Mouse (Mus musculus) ES-Bruce4 (cell line): Measurements from ENCODE around the gene Usp48. TPM values are rescaled to one million over a fixed set of nuclear protein-coding genes. Genes with fewer than 3 reads are reported as not detected.

ENCODE experiments used
- H3K27ac ChIP-seq: 2 replicates; pipeline ENCODE4 v1.5.1; 2012; ENCODE audit warnings: low read length, inconsistent platforms; ENCODE audit not compliant: insufficient read depth
- H3K27me3 ChIP-seq: 2 replicates; pipeline ENCODE4 v1.6.1; 2012; ENCODE audit warnings: mild to moderate bottlenecking, low read length, inconsistent platforms; ENCODE audit not compliant: control insufficient read depth, poor library complexity, insufficient read depth, severe bottlenecking
- H3K36me3 ChIP-seq: 2 replicates; pipeline ENCODE4 v1.6.1; 2012; ENCODE audit warnings: inconsistent platforms, mild to moderate bottlenecking, low read length, moderate library complexity; ENCODE audit not compliant: control insufficient read depth, poor library complexity, insufficient read depth, severe bottlenecking
- H3K4me1 ChIP-seq: one replicate; pipeline ENCODE4 v1.8.1; 2011; ENCODE audit warnings: low read length; ENCODE audit not compliant: control insufficient read depth, insufficient read depth
- H3K4me3 ChIP-seq: 2 replicates; pipeline ENCODE4 v1.5.1; 2011; ENCODE audit warnings: low read depth, mild to moderate bottlenecking, low read length
- H3K9ac ChIP-seq: 2 replicates; pipeline ENCODE4 v1.6.1; 2012; ENCODE audit warnings: low read depth, mild to moderate bottlenecking, inconsistent platforms; ENCODE audit not compliant: poor library complexity, severe bottlenecking
- H3K9me3 ChIP-seq: replicated peaks from 2 replicates; pipeline ENCODE4 v1.6.1; 2012; ENCODE audit warnings: mild to moderate bottlenecking, low read length, inconsistent platforms; ENCODE audit not compliant: control insufficient read depth, poor library complexity, insufficient read depth, severe bottlenecking
- CTCF ChIP-seq: IDR thresholded peaks from one replicate; pipeline ENCODE4 v1.8.1; 2011; ENCODE audit warnings: low read depth, low read length
- EP300 ChIP-seq: IDR thresholded peaks from 2 replicates; pipeline ENCODE4 v1.6.1; 2011; ENCODE audit warnings: low read depth, low read length; ENCODE audit not compliant: insufficient read depth
- POLR2A ChIP-seq: IDR thresholded peaks from one replicate; pipeline ENCODE4 v1.8.1; 2011; ENCODE audit warnings: low read length; ENCODE audit not compliant: insufficient read depth
- polyA plus RNA-seq: library from polyadenylated mRNA; stranded (reverse); fragments of >200 nt; gene quantifications from 2 replicates; pipeline ENCODE4 v1.2.4, GENCODE M21; 2011; ENCODE audit warnings: low read depth; ENCODE audit not compliant: missing spikeins, insufficient read depth, insufficient read length

Usp48 gene
- polyA plus RNA-seq, 1 experiment, result 401 TPM

- TF ChIP-seq POLR2A (no peak), EP300 (no peak), CTCF (no peak)
- H3K27me3 ChIP-seq, result no peaks in the 10 kb centered on the region
- peak overlapping the region; percentile 56 for H3K4me3 ChIP-seq
- H3K36me3 ChIP-seq, result no peaks in the 10 kb centered on the region
- no peaks in the 10 kb centered on the region for H3K9me3 ChIP-seq
- no peak overlapping the region for H3K27ac ChIP-seq
- H3K9ac ChIP-seq, result peak overlapping the region; percentile 54
- peaks cover 7% of the 10 kb centered on the region for H3K4me1 ChIP-seq
Observed at GRCm38 (mm10) chr4:137707216-137707990, 113.8 kb downstream of the Usp48 start.

Other genes with a start within 250 kb of the Usp48 start
- 462 and 476 TPM in 2 replicates for gene Cdc42, start 236.0 kb upstream of the Usp48 start, polyA plus RNA-seq
- not detected in 2 replicates for gene Cela3a, start 184.0 kb upstream of the Usp48 start, polyA plus RNA-seq
- gene Cela3b, start 163.2 kb upstream of the Usp48 start, polyA plus RNA-seq, result not detected in 2 replicates
- gene 1700013G24Rik, start 140.5 kb upstream of the Usp48 start, polyA plus RNA-seq, result not detected in 2 replicates
- gene Hspg2, start 125.0 kb upstream of the Usp48 start, polyA plus RNA-seq, result 147 and 184 TPM in 2 replicates
- not detected in 2 replicates for gene Ldlrad2, start 19.2 kb upstream of the Usp48 start, polyA plus RNA-seq
- gene Rap1gap, start 71.0 kb downstream of the Usp48 start, polyA plus RNA-seq, result 8.9 and 9.5 TPM in 2 replicates
- gene Alpl, start 202.6 kb downstream of the Usp48 start, polyA plus RNA-seq, result 133 and 158 TPM in 2 replicates